In genomic region chr15:97248296-97248695, GRCm38 (mm10) we compare ENCODE assay signal across 8 mouse cellular contexts. TPM values are rescaled to one million over a fixed set of nuclear protein-coding genes. Genes with fewer than 3 reads are reported as not detected.
DNase-seq lines count a peak whose midpoint lies in the region; ATAC-seq and TF ChIP-seq lines count a peak whose summit lies in the region.

No protein-coding gene starts in this region.

- peak; percentile 45 to 51 for DNase-seq in B cell, adult 2 months
- peak; percentile 83 for DNase-seq in NIH3T3 (ENCODE audit: low read depth)
- DNase-seq in heart, embryonic 10.5 days (ENCODE audit: low spot score): no peak
- DNase-seq in kidney, postnatal 0 days (ENCODE audit: low spot score): peak; percentile 74
- DNase-seq in right cerebral cortex, postnatal 10 days (ENCODE audit: low spot score in 2 of 2): no peak
- DNase-seq in urinary bladder, postnatal 14 days (ENCODE audit: low spot score): no peak

- peak overlapping the region; percentile 94 for H3K4me3 ChIP-seq in heart, embryonic 10.5 days
- H3K4me3 ChIP-seq in kidney, postnatal 0 days (replicated peaks; ENCODE audit: low read depth, low read length): peak overlapping the region; percentile 89

- peak overlapping the region; percentile 97 for H3K9ac ChIP-seq in kidney, postnatal 0 days (ENCODE audit: low read depth, low read length)

- no peak for TF ChIP-seq CTCF in kidney, postnatal 0 days (IDR thresholded peaks at IDR 0.05; ENCODE audit: low read depth)

- H3K36me3 ChIP-seq in heart, embryonic 10.5 days: no peaks in the 10 kb centered on the region
- no peaks in the 10 kb centered on the region for H3K36me3 ChIP-seq in kidney, postnatal 0 days (ENCODE audit: insufficient read depth, low read length)

- ATAC-seq in kidney, postnatal 0 days (replicated peaks; ENCODE audit: low FRiP score, low read depth): no peak
- ATAC-seq in megakaryocyte progenitor cell, adult 5-6 weeks (replicated peaks; ENCODE audit: poor library complexity): peak; percentile 23
- no peak for ATAC-seq in erythroid progenitor cell, adult 5-6 weeks (replicated peaks; ENCODE audit: low FRiP score, poor library complexity, severe bottlenecking)

- peak overlapping the region; percentile 92 for H3K4me2 ChIP-seq in kidney, postnatal 0 days (ENCODE audit: low read length)

- H3K27me3 ChIP-seq in heart, embryonic 10.5 days (ENCODE audit: insufficient read depth, poor library complexity, severe bottlenecking): peaks cover 30% of the 10 kb centered on the region
- H3K27me3 ChIP-seq in kidney, postnatal 0 days (ENCODE audit: insufficient read depth, low read length): no peaks in the 10 kb centered on the region

- H3K27ac ChIP-seq in heart, embryonic 10.5 days: peak overlapping the region; percentile 97; the same call in 1 of the 2 replicates
- peak overlapping the region; percentile 96 for H3K27ac ChIP-seq in kidney, postnatal 0 days

- peaks cover 13% of the 10 kb centered on the region; the same call in 1 of the 2 replicates for H3K4me1 ChIP-seq in heart, embryonic 10.5 days
- H3K4me1 ChIP-seq in kidney, postnatal 0 days (replicated peaks; ENCODE audit: insufficient read depth, low read length): peaks cover 3% of the 10 kb centered on the region; the same call in 1 of the 2 replicates

- no peaks in the 10 kb centered on the region for H3K9me3 ChIP-seq in heart, embryonic 10.5 days
- no peaks in the 10 kb centered on the region for H3K9me3 ChIP-seq in kidney, postnatal 0 days (replicated peaks; ENCODE audit: low read length)

- WGBS in heart, embryonic 10.5 days: 32% methylated on average over 8 of the region's 8 CpGs
- 14% methylated on average over 8 of the region's 8 CpGs for WGBS in kidney, postnatal 0 days

RNA-seq across cellular contexts. Expression of gene Amigo2, which starts 1.2 kb away (rescaled TPM):
- polyA plus RNA-seq in heart, embryonic 10.5 days (2016; fragmentation: Nextera tagmentation; extraction: Ambion mirVana): 3.2 and 4.6 TPM in 2 replicates
- 11.8 and 12.2 TPM in 2 replicates for polyA plus RNA-seq in kidney, postnatal 0 days (2015; fragmentation: Nextera tagmentation; extraction: Ambion mirVana)
- 0.34 and 1.9 TPM in 2 replicates for total RNA-seq in megakaryocyte progenitor cell, adult 5-6 weeks (2015)
- 1.00 and 1.9 TPM in 2 replicates for total RNA-seq in megakaryocyte progenitor cell, adult 5-6 weeks (2017)
- total RNA-seq in erythroid progenitor cell, adult 5-6 weeks (2015; ENCODE audit: low replicate concordance): not detected in 2 replicates
- total RNA-seq in erythroid progenitor cell, adult 5-6 weeks (2017; ENCODE audit: low replicate concordance): 0.39 and 0.45 TPM in 2 replicates

RNA-seq across cellular contexts. Expression of gene Pced1b, which starts 1.4 kb away (rescaled TPM):
- 2.3 and 2.4 TPM in 2 replicates for polyA plus RNA-seq in heart, embryonic 10.5 days (2016; fragmentation: Nextera tagmentation; extraction: Ambion mirVana)
- 6.6 and 8.0 TPM in 2 replicates for polyA plus RNA-seq in kidney, postnatal 0 days (2015; fragmentation: Nextera tagmentation; extraction: Ambion mirVana)
- 26.3 and 26.9 TPM in 2 replicates for total RNA-seq in megakaryocyte progenitor cell, adult 5-6 weeks (2015)
- total RNA-seq in megakaryocyte progenitor cell, adult 5-6 weeks (2017): 6.7 and 7.9 TPM in 2 replicates
- total RNA-seq in erythroid progenitor cell, adult 5-6 weeks (2015; ENCODE audit: low replicate concordance): 8.8 and 30.3 TPM in 2 replicates
- total RNA-seq in erythroid progenitor cell, adult 5-6 weeks (2017; ENCODE audit: low replicate concordance): 2.7 and 7.1 TPM in 2 replicates

Comparison
In these comparisons a context has a peak if more than half of its experiments do, and no peak if none do; other contexts are left out.
1. DNase-seq: peak in B cell, adult 2 months (2 of 2), NIH3T3 (single experiment) and kidney, postnatal 0 days (single experiment); none in heart, embryonic 10.5 days (single experiment), right cerebral cortex, postnatal 10 days (0 of 2) and urinary bladder, postnatal 14 days (single experiment).